Mouse (Mus musculus): ENCODE results near the gene Atg9a. TPM values are rescaled to one million over a fixed set of nuclear protein-coding genes. Genes with fewer than 3 reads are reported as not detected.
A peak's percentile ranks its signal among the peaks of the same experiment; 100 is the strongest.

Atg9a gene
- total and polyA plus RNA-seq, 2 experiments from 2014 or later = 28.5 to 99.6 TPM

GRCm38 (mm10) chr1:75180741-75181140, 11.3 kb downstream of the Atg9a start:
- no peaks in the 10 kb centered on the region for H3K9me3 ChIP-seq (replicated peaks; ENCODE audit: control insufficient read depth, low read length)
- DNase-seq (ENCODE audit: low spot score) (no peak), ATAC-seq (ENCODE audit: insufficient read depth, low read depth) (no peak)
- H3K27me3 ChIP-seq (ENCODE audit: control insufficient read depth, insufficient read depth, low read length) = no peaks in the 10 kb centered on the region
- H3K36me3 ChIP-seq (replicated peaks; ENCODE audit: control insufficient read depth, insufficient read depth, low read length) = peaks cover 50% of the 10 kb centered on the region
- TF ChIP-seq EP300 (IDR thresholded peaks at IDR 0.05; ENCODE audit: low read depth) (no peak), CTCF (IDR thresholded peaks at IDR 0.05; ENCODE audit: low read depth) (no peak)
- H3K4me2 ChIP-seq (ENCODE audit: low read depth, low read length) = peak overlapping the region; percentile 90
- H3K27ac ChIP-seq (ENCODE audit: low read depth) = no peak overlapping the region
- WGBS = 38% methylated on average over 6 of the region's 7 CpGs
- H3K4me1 ChIP-seq (ENCODE audit: control insufficient read depth, insufficient read depth) = peaks cover 9% of the 10 kb centered on the region; the same call in 1 of the 2 replicates
- no peak overlapping the region for H3K9ac ChIP-seq (replicated peaks; ENCODE audit: low read depth, low read length)
- H3K4me3 ChIP-seq (ENCODE audit: low read depth, low read length) = no peak overlapping the region

DNA sequence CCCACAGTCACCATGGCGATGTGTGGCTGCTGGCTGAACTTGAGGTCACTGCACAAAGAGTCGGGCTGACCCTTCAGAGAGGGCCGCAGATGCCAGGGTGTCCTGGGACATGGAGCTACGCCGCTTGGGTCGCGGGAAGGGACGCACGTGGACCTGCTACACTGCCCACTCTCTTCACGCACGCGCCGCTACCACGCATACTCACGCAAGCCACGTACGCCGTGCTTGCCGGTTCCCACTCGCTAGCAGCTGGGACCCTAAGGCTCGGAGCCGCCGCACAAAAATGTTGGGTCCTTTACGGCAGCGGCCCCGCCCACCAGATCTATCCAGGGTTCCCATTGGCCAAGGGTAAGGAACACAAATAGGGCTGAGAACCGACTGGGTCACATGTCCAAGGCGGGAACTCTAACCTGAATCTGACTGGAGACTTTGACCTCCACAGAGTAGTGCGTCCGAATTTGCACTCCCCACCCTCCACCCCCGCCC, 11.8 kb downstream of the Atg9a start, which contains the start of gene Abcb6:
TSS of gene Abcb6 (minus strand) at position 288 of the 486 bp plus-strand sequence.
- Histone ChIP-seq H3K4me1 (ENCODE audit: control insufficient read depth, insufficient read depth) (peaks cover 9% of the 10 kb centered on the region; the same call in 1 of the 2 replicates), H3K27ac (ENCODE audit: low read depth) (0 out of 2 replicates have a peak within 1 kb of the TSS, but pooled peaks have one; percentile 8), H3K4me2 (ENCODE audit: low read depth, low read length) (peak within 1 kb of the TSS; percentile 90), H3K9ac (replicated peaks; ENCODE audit: low read depth, low read length) (peak within 1 kb of the TSS; percentile 27), H3K27me3 (ENCODE audit: control insufficient read depth, insufficient read depth, low read length) (no peaks in the 10 kb centered on the region), H3K9me3 (replicated peaks; ENCODE audit: control insufficient read depth, low read length) (no peaks in the 10 kb centered on the region), H3K36me3 (replicated peaks; ENCODE audit: control insufficient read depth, insufficient read depth, low read length) (peaks cover 50% of the 10 kb centered on the region), H3K4me3 (ENCODE audit: low read depth, low read length) (peak within 1 kb of the TSS; percentile 55)
- no peak for TF ChIP-seq CTCF (IDR thresholded peaks at IDR 0.05; ENCODE audit: low read depth)
- TF ChIP-seq EP300 (IDR thresholded peaks at IDR 0.05; ENCODE audit: low read depth) = 0 out of 2 replicates have a peak, but pooled peaks have one; percentile 37
- ATAC-seq (ENCODE audit: insufficient read depth, low read depth) = peak; percentile 92
- peak; percentile 91 for DNase-seq (ENCODE audit: low spot score)
- WGBS = under 1% methylated on average over 31 of the region's 31 CpGs

- Histone ChIP-seq H3K36me3 (replicated peaks; ENCODE audit: control insufficient read depth, insufficient read depth, low read length) (peaks cover 47% of the 10 kb centered on the region), H3K4me2 (ENCODE audit: low read depth, low read length) (peak overlapping the region; percentile 90), H3K27ac (ENCODE audit: low read depth) (0 out of 2 replicates have a peak overlapping the region, but pooled peaks have one; percentile 8), H3K4me1 (ENCODE audit: control insufficient read depth, insufficient read depth) (peaks cover 9% of the 10 kb centered on the region; the same call in 1 of the 2 replicates), H3K4me3 (ENCODE audit: low read depth, low read length) (peak overlapping the region; percentile 55), H3K9me3 (replicated peaks; ENCODE audit: control insufficient read depth, low read length) (no peaks in the 10 kb centered on the region), H3K9ac (replicated peaks; ENCODE audit: low read depth, low read length) (peak overlapping the region; percentile 27), H3K27me3 (ENCODE audit: control insufficient read depth, insufficient read depth, low read length) (no peaks in the 10 kb centered on the region)
- TF ChIP-seq EP300 (IDR thresholded peaks at IDR 0.05; ENCODE audit: low read depth) = no peak
- no peak for TF ChIP-seq CTCF (IDR thresholded peaks at IDR 0.05; ENCODE audit: low read depth)
- ATAC-seq (ENCODE audit: insufficient read depth, low read depth) = peak; percentile 44
- peak; percentile 23 for DNase-seq (ENCODE audit: low spot score)
- WGBS = 6% methylated on average over 23 of the region's 23 CpGs
Measured at GRCm38 (mm10) chr1:75179334-75180104, 12.5 kb downstream of the Atg9a start.

GRCm38 (mm10) chr1:75168472-75169464, 23.2 kb downstream of the Atg9a start, which contains the start of gene Zfand2b:
TSS of gene Zfand2b (plus strand) at chr1:75168646.
- H3K9me3 ChIP-seq (replicated peaks; ENCODE audit: control insufficient read depth, low read length) = no peaks in the 10 kb centered on the region
- peak within 1 kb of the TSS; percentile 58 for H3K9ac ChIP-seq (replicated peaks; ENCODE audit: low read depth, low read length)
- ATAC-seq (ENCODE audit: insufficient read depth, low read depth) (peak; percentile 99), DNase-seq (ENCODE audit: low spot score) (peak; percentile 94)
- TF ChIP-seq EP300 (IDR thresholded peaks at IDR 0.05; ENCODE audit: low read depth) = no peak
- no peak for TF ChIP-seq CTCF (IDR thresholded peaks at IDR 0.05; ENCODE audit: low read depth)
- peaks cover 39% of the 10 kb centered on the region for H3K36me3 ChIP-seq (replicated peaks; ENCODE audit: control insufficient read depth, insufficient read depth, low read length)
- no peaks in the 10 kb centered on the region for H3K27me3 ChIP-seq (ENCODE audit: control insufficient read depth, insufficient read depth, low read length)
- H3K4me2 ChIP-seq (ENCODE audit: low read depth, low read length) = peak within 1 kb of the TSS; percentile 59
- 1% methylated on average over 52 of the region's 59 CpGs for WGBS
- H3K4me1 ChIP-seq (ENCODE audit: control insufficient read depth, insufficient read depth) = 0 out of 2 replicates have a peak, but pooled peaks cover 10% of the 10 kb centered on the region
- peak within 1 kb of the TSS; percentile 51 for H3K27ac ChIP-seq (ENCODE audit: low read depth)
- H3K4me3 ChIP-seq (ENCODE audit: low read depth, low read length) = peak within 1 kb of the TSS; percentile 58

GRCm38 (mm10) chr1:75168093-75168471, 23.9 kb downstream of the Atg9a start:
- Histone ChIP-seq H3K36me3 (replicated peaks; ENCODE audit: control insufficient read depth, insufficient read depth, low read length) (peaks cover 32% of the 10 kb centered on the region), H3K4me1 (ENCODE audit: control insufficient read depth, insufficient read depth) (0 out of 2 replicates have a peak, but pooled peaks cover 10% of the 10 kb centered on the region), H3K9ac (replicated peaks; ENCODE audit: low read depth, low read length) (peak overlapping the region; percentile 58), H3K27me3 (ENCODE audit: control insufficient read depth, insufficient read depth, low read length) (no peaks in the 10 kb centered on the region), H3K4me3 (ENCODE audit: low read depth, low read length) (peak overlapping the region; percentile 58), H3K4me2 (ENCODE audit: low read depth, low read length) (peak overlapping the region; percentile 59), H3K27ac (ENCODE audit: low read depth) (peak overlapping the region; percentile 51), H3K9me3 (replicated peaks; ENCODE audit: control insufficient read depth, low read length) (no peaks in the 10 kb centered on the region)
- no peak; the same call in 1 of the 2 replicates for ATAC-seq (ENCODE audit: insufficient read depth, low read depth)
- no peak for TF ChIP-seq CTCF (IDR thresholded peaks at IDR 0.05; ENCODE audit: low read depth)
- TF ChIP-seq EP300 (IDR thresholded peaks at IDR 0.05; ENCODE audit: low read depth) = no peak; the same call in 1 of the 2 replicates
- DNase-seq (ENCODE audit: low spot score) = no peak
- WGBS = 10% methylated on average over 7 of the region's 7 CpGs
